Mouse (Mus musculus) myocyte (in vitro differentiated cells): ENCODE results near the gene Atp4b. TPM values are rescaled to one million over a fixed set of nuclear protein-coding genes. Genes with fewer than 3 reads are reported as not detected.

ENCODE experiments used
- H3K27me3 ChIP-seq: one replicate; pipeline ENCODE4 v1.6.1; 2011; ENCODE audit not compliant: control insufficient read depth, insufficient read depth, insufficient read length
- H3K36me3 ChIP-seq: one replicate; pipeline ENCODE4 v1.6.1; 2011; ENCODE audit not compliant: control insufficient read depth, insufficient read depth
- H3K4me2 ChIP-seq: one replicate; pipeline ENCODE4 v1.6.1; 2011; ENCODE audit warnings: low read depth, control low read depth
- H3K4me3 ChIP-seq: one replicate; pipeline ENCODE4 v1.5.1; 2011; ENCODE audit warnings: mild to moderate bottlenecking, control low read depth, moderate library complexity
- H3K79me2 ChIP-seq: one replicate; pipeline ENCODE4 v1.6.1; 2011; ENCODE audit not compliant: control insufficient read depth, insufficient read depth
- H3ac ChIP-seq: one replicate; pipeline ENCODE4 v1.6.1; 2011; ENCODE audit not compliant: control insufficient read depth, insufficient read length
- CEBPB ChIP-seq: IDR thresholded peaks from 2 replicates; pipeline ENCODE4 v1.6.1; 2011; ENCODE audit warnings: mild to moderate bottlenecking, moderate library complexity; ENCODE audit not compliant: poor library complexity, insufficient read depth, severe bottlenecking
- E2F4 ChIP-seq: IDR thresholded peaks from one replicate; pipeline ENCODE4 v1.6.1; 2011; ENCODE audit warnings: mild to moderate bottlenecking, control low read depth, moderate library complexity; ENCODE audit not compliant: insufficient read depth
- MAX ChIP-seq: IDR thresholded peaks from one replicate; pipeline ENCODE4 v1.6.1; 2011; ENCODE audit warnings: low read depth, mild to moderate bottlenecking, control low read depth
- MYOD1 ChIP-seq, 3 experiments: IDR thresholded peaks; one replicate each; pipeline ENCODE4 v1.6.1; 2011; ENCODE audit warnings: control low read depth in 2 of 3, low read depth in 2 of 3, mild to moderate bottlenecking in 2 of 3, moderate library complexity in 1 of 3; ENCODE audit not compliant: insufficient read length in 2 of 3, control insufficient read depth in 1 of 3
- MYOG ChIP-seq, 3 experiments: IDR thresholded peaks; one replicate each; pipeline ENCODE4 v1.6.1; 2011; ENCODE audit warnings: control low read depth in 2 of 3, low read depth in 2 of 3, mild to moderate bottlenecking in 2 of 3; ENCODE audit not compliant: insufficient read length in 2 of 3, control insufficient read depth in 1 of 3, insufficient read depth in 1 of 3
- POLR2A ChIP-seq: IDR thresholded peaks from one replicate; pipeline ENCODE4 v1.6.1; 2011; ENCODE audit warnings: low read depth, mild to moderate bottlenecking, control low read depth, moderate library complexity; ENCODE audit not compliant: insufficient read length
- POLR2AphosphoS2 ChIP-seq: IDR thresholded peaks from one replicate; pipeline ENCODE4 v1.6.1; 2011; ENCODE audit warnings: low read depth, control low read depth; ENCODE audit not compliant: insufficient read length
- REST ChIP-seq: IDR thresholded peaks from one replicate; pipeline ENCODE4 v1.6.1; 2011; ENCODE audit warnings: mild to moderate bottlenecking, control low read depth, moderate library complexity; ENCODE audit not compliant: insufficient read depth, insufficient read length
- SRF ChIP-seq: IDR thresholded peaks from one replicate; pipeline ENCODE4 v1.6.1; 2011; ENCODE audit warnings: low read depth; ENCODE audit not compliant: control insufficient read depth, insufficient read length
- TCF12 ChIP-seq: IDR thresholded peaks from one replicate; pipeline ENCODE4 v1.6.1; 2011; ENCODE audit warnings: mild to moderate bottlenecking, control low read depth; ENCODE audit not compliant: poor library complexity, insufficient read depth, severe bottlenecking
- TCF3 ChIP-seq: IDR thresholded peaks from one replicate; pipeline ENCODE4 v1.6.1; 2011; ENCODE audit warnings: low read depth, control low read depth; ENCODE audit not compliant: insufficient read length
- USF1 ChIP-seq: IDR thresholded peaks from one replicate; pipeline ENCODE4 v1.6.1; 2011; ENCODE audit warnings: low read depth, mild to moderate bottlenecking, control low read depth, moderate library complexity
- polyA plus RNA-seq: library from polyadenylated mRNA; unstranded; fragments of >200 nt; fragmentation: generic; extraction: Trizol; gene quantifications from one replicate; pipeline ENCODE4 v1.2.1, GENCODE M21; 2012; ENCODE audit warnings: missing spikeins

Atp4b gene
- polyA plus RNA-seq, 1 experiment: not detected

DNA sequence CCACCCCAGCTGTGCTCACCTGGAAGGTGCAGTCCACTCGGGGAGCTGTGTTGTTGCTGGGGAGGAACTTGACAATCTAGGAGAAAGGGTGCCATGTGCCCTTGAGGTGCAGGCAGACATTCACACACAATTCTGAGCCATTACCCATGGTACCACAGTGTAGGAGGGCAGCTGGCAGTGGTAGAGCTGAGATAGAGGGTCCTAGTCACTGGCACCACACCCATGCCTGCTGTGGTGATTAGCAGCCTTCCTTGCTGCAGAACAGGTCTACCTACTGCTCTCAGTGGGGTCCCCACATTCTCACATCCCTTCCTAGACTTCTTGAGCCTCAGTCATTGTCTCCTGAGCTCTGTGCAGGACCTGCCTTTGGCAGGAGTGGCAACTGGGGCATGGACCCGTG lies 7.9 kb downstream of the Atp4b start:
- H3K79me2 ChIP-seq: no peaks in the 10 kb centered on the region
- no peak overlapping the region for H3ac ChIP-seq
- H3K36me3 ChIP-seq: no peaks in the 10 kb centered on the region
- no peak overlapping the region for H3K4me2 ChIP-seq
- TF ChIP-seq POLR2A (no peak), MYOD1 (IDR thresholded peaks at IDR 0.05; ENCODE audit: control insufficient read depth in 1 of 3, insufficient read length in 2 of 3, low read depth in 2 of 3) (no peak), USF1 (no peak), POLR2AphosphoS2 (no peak), MAX (no peak), CEBPB (no peak), TCF12 (no peak), REST (no peak), E2F4 (no peak), TCF3 (no peak), MYOG (IDR thresholded peaks at IDR 0.05; ENCODE audit: control insufficient read depth in 1 of 3, insufficient read depth in 1 of 3, insufficient read length in 2 of 3, low read depth in 2 of 3) (no peak), SRF (no peak)
- no peaks in the 10 kb centered on the region for H3K27me3 ChIP-seq
- H3K4me3 ChIP-seq: no peak overlapping the region

DNA sequence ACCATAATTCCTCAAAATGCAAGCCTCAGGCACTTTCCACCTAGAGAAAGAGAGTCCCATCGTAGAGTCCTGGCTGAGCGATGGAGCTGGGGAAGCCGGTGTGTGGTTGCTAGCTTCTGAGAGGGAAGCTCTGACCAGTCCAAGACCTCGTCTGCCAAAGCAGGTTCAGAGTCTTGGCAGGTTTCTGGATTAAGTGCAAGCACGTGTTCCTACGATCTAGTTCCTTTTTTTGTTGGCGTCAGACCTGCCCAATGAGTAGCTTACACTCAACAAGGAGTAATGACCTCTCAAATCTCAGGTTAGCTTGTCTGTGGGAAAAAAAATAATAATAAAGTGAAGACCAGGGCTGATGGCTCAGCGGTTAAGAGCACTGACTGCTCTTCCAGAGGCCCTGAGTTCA lies 8.9 kb downstream of the Atp4b start:
- TF ChIP-seq E2F4: no peak
- Histone ChIP-seq H3K27me3 (no peaks in the 10 kb centered on the region), H3K79me2 (no peaks in the 10 kb centered on the region), H3K4me2 (no peak overlapping the region), H3K36me3 (no peaks in the 10 kb centered on the region), H3K4me3 (no peak overlapping the region), H3ac (no peak overlapping the region)

DNA sequence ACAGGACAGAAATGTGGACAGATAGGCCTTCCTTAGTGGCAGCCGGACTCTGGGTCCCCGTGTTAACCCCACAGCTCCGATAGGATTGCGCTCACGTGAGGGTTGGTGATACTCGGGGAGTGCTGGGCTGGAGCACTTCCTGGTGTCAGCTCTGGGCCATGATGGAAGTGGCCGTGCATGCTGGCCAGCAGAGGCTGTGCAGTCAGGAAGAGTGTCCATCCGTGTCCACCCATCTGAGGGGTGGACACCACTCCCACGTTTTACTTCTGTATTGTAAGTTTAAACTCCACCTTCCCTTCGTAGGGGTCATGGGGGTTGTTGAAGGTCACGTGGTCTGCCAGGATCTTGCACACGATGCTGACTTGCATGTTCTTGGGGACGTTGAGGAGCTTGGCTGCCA lies 10.3 kb downstream of the Atp4b start:
- H3K4me2 ChIP-seq: no peak overlapping the region
- TF ChIP-seq REST (no peak), E2F4 (no peak), TCF3 (no peak), POLR2A (no peak), USF1 (no peak), CEBPB (no peak), MYOD1 (IDR thresholded peaks at IDR 0.05; ENCODE audit: control insufficient read depth in 1 of 3, insufficient read length in 2 of 3, low read depth in 2 of 3) (no peak), MYOG (IDR thresholded peaks at IDR 0.05; ENCODE audit: control insufficient read depth in 1 of 3, insufficient read depth in 1 of 3, insufficient read length in 2 of 3, low read depth in 2 of 3) (no peak), TCF12 (no peak), SRF (no peak)
- H3K27me3 ChIP-seq: no peaks in the 10 kb centered on the region
- no peaks in the 10 kb centered on the region for H3K36me3 ChIP-seq
- H3K4me3 ChIP-seq: no peak overlapping the region
- H3K79me2 ChIP-seq: no peaks in the 10 kb centered on the region
- no peak overlapping the region for H3ac ChIP-seq

DNA sequence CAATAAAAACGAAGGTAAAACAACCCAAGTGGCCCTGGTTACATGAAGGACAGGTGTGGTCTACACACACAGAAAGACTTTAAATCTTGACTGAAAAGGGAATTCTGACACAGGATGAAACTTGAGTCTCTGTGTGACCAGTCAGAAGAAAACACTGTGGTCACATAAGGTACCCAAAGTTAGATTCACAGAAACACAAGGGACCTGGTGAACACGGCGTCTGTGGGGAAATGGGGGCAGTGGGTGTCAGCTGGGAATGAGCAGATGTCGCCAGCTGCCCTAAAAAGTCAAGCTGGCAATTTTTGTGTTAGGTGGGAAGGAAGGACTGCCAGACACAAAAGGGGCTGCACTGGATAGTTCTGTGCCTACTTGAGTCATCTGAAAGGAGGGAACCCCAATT lies 13.6 kb downstream of the Atp4b start:
- H3K79me2 ChIP-seq: no peaks in the 10 kb centered on the region
- peaks cover 15% of the 10 kb centered on the region for H3K36me3 ChIP-seq
- no peaks in the 10 kb centered on the region for H3K27me3 ChIP-seq
- H3K4me2 ChIP-seq: no peak overlapping the region
- H3ac ChIP-seq: no peak overlapping the region
- no peak overlapping the region for H3K4me3 ChIP-seq
- TF ChIP-seq POLR2AphosphoS2 (no peak), REST (no peak), TCF3 (no peak), SRF (no peak), MAX (no peak), USF1 (no peak), TCF12 (no peak), E2F4 (no peak), MYOG (IDR thresholded peaks at IDR 0.05; ENCODE audit: control insufficient read depth in 1 of 3, insufficient read depth in 1 of 3, insufficient read length in 2 of 3, low read depth in 2 of 3) (peak in 2 of 3 experiments; percentile 16 to 30), MYOD1 (IDR thresholded peaks at IDR 0.05; ENCODE audit: control insufficient read depth in 1 of 3, insufficient read length in 2 of 3, low read depth in 2 of 3) (peak in 1 of 3 experiments; percentile 50), CEBPB (no peak), POLR2A (no peak)

DNA sequence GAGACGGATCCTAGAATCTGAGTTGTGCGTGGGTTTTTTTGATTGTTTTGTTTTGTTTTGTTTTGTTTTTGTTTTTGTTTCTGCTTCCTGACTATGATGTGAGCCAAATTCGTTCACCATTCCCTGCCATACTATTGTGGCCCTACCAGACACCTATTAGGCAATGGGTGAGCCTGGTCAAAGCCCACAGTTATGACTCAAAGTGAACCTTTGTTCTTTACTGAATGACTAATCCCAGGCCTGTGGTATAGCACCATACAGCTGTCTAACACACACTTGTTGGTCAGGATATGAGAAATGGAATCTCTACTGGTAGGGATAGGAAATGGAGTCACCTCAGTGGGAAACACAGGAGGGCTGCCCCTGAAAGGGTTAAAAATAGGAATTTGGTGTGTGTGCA lies 14.1 kb downstream of the Atp4b start:
- no peak overlapping the region for H3K4me3 ChIP-seq
- H3K27me3 ChIP-seq: no peaks in the 10 kb centered on the region
- peaks cover 15% of the 10 kb centered on the region for H3K36me3 ChIP-seq
- H3ac ChIP-seq: no peak overlapping the region
- no peak overlapping the region for H3K4me2 ChIP-seq
- H3K79me2 ChIP-seq: no peaks in the 10 kb centered on the region
- TF ChIP-seq CEBPB: no peak
- no peak for TF ChIP-seq REST
- no peak for TF ChIP-seq POLR2AphosphoS2
- no peak for TF ChIP-seq USF1
- TF ChIP-seq TCF12: no peak
- TF ChIP-seq E2F4: no peak
- no peak for TF ChIP-seq MYOD1 (IDR thresholded peaks at IDR 0.05; ENCODE audit: control insufficient read depth in 1 of 3, insufficient read length in 2 of 3, low read depth in 2 of 3)
- TF ChIP-seq SRF: no peak
- TF ChIP-seq MYOG (IDR thresholded peaks at IDR 0.05; ENCODE audit: control insufficient read depth in 1 of 3, insufficient read depth in 1 of 3, insufficient read length in 2 of 3, low read depth in 2 of 3): no peak
- TF ChIP-seq POLR2A: no peak
- no peak for TF ChIP-seq TCF3
- no peak for TF ChIP-seq MAX

DNA sequence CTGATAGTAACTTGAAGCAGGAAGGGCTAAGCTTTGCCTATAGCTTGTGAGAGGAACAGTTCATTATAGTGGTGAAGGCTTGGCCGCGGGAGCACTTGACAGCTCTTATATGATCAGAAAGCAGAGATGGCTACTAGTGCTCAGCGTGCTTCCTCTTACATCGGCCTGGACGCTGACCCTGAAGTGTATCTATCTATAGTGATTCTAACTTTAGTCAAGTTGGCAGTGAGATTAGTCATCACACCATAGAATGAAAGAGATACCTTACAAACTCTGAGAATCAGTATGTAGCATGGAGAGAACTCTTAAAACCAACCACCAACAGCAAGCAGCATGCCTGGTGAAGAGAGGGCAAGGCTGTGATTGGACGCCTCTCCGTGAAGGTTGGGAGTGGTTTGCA lies 15.0 kb downstream of the Atp4b start:
- H3ac ChIP-seq: no peak overlapping the region
- no peaks in the 10 kb centered on the region for H3K27me3 ChIP-seq
- H3K4me3 ChIP-seq: no peak overlapping the region
- H3K36me3 ChIP-seq: peaks cover 15% of the 10 kb centered on the region
- H3K4me2 ChIP-seq: no peak overlapping the region
- TF ChIP-seq MYOD1 (IDR thresholded peaks at IDR 0.05; ENCODE audit: control insufficient read depth in 1 of 3, insufficient read length in 2 of 3, low read depth in 2 of 3): no peak
- no peaks in the 10 kb centered on the region for H3K79me2 ChIP-seq
